Mouse (Mus musculus): ENCODE measurements at regions not wholly inside any gene's neighbourhood (a gene's known extent, or its start where the extent isn't known, plus 50 kb on each side); places are given as distances from the start of the nearest gene placed in this dataset.

DNA sequence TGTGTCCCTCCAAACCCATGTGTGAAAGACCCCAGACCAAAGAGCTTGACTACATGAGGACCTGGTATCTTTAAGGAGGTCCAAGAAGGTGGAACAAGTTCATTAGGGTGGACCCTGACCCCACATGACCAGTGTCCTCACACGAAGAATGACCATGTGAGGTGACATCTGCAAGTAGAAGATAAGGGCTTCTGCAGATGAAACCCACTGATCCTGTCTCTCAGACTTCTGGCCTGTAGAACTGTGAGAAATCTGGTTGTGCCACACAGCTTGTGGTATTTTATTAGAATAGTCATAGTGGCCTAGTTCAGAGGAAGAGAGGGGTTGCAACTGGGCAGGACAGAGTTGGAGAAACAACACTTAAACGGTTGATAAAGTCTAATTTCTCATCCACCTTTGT lies 141.8 kb upstream of the Kit start:
- H3K36me3 ChIP-seq, result no peaks in the 10 kb centered on the region
- H3K4me2 ChIP-seq (replicated peaks), result no peak overlapping the region
- H3K9ac ChIP-seq (replicated peaks), result no peak overlapping the region
- no peak for ATAC-seq (replicated peaks)
- no peak overlapping the region for H3K27ac ChIP-seq (replicated peaks)
- no peaks in the 10 kb centered on the region for H3K9me3 ChIP-seq
- no peaks in the 10 kb centered on the region for H3K4me1 ChIP-seq
- WGBS, result 87% methylated on average over 2 of the region's 2 CpGs
- H3K4me3 ChIP-seq, result no peak overlapping the region
- no peaks in the 10 kb centered on the region for H3K27me3 ChIP-seq

DNA sequence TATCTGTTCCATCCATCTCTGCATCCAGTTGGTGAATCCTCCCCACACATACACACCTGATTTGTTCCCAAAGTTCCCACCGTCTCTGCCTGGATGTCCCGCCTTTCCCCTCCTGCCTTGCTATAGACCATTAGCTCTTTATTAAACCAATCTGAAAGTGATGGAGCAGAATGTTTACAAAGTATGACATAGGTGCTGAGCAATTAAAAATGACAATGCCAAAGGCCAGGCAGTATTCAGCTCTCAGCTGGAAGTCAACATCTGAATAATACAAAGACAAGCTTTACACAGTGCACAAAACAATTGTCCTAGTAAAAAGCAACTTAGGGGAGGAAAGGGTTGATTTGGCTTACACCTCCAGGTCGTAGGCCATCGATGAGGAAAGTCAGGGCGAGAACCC lies 136.8 kb upstream of the Kit start:
- 68% methylated on average over 5 of the region's 5 CpGs for WGBS
- no peaks in the 10 kb centered on the region for H3K9me3 ChIP-seq
- ATAC-seq (replicated peaks), result no peak

DNA sequence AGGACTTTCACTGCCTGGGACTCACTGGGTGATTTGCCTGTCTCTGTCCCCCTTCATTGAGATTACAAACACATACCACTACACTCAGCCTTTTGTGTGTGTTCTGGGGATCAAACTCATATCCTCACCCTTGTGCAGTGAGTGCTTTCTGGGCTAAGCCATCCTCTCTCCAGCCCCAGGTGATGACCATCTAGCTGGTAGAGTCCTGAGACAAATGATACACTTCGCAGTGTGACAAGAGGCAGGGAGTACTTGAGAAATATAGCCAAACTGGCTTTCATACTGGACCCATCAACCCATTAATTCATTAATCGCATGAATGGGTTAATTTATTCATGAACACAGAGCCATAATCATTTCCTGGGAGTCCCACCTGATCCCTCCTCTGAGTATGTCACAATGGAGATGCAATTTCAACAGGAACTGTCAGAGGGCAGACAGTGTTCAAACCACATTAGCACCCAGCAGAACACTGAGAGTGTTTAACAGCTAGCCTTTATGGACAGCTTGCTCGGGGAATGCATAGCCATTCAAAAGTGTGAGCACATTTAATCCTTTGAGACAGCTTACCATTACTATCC lies 130.6 kb upstream of the Kit start:
- Histone ChIP-seq H3K4me1 (no peaks in the 10 kb centered on the region), H3K9me3 (no peaks in the 10 kb centered on the region), H3K4me3 (no peak overlapping the region), H3K9ac (replicated peaks) (no peak overlapping the region), H3K36me3 (no peaks in the 10 kb centered on the region), H3K4me2 (replicated peaks) (no peak overlapping the region), H3K27me3 (no peaks in the 10 kb centered on the region), H3K27ac (replicated peaks) (no peak overlapping the region)
- WGBS, result 81% methylated on average over 3 of the region's 3 CpGs
- ATAC-seq (replicated peaks), result no peak

More for the DNA sequence above, 136.8 kb upstream of the Kit start:
- Histone ChIP-seq H3K4me2 (replicated peaks) (no peak overlapping the region), H3K4me1 (no peaks in the 10 kb centered on the region), H3K36me3 (no peaks in the 10 kb centered on the region), H3K9ac (replicated peaks) (no peak overlapping the region), H3K4me3 (no peak overlapping the region), H3K27me3 (no peaks in the 10 kb centered on the region), H3K27ac (replicated peaks) (no peak overlapping the region)

DNA sequence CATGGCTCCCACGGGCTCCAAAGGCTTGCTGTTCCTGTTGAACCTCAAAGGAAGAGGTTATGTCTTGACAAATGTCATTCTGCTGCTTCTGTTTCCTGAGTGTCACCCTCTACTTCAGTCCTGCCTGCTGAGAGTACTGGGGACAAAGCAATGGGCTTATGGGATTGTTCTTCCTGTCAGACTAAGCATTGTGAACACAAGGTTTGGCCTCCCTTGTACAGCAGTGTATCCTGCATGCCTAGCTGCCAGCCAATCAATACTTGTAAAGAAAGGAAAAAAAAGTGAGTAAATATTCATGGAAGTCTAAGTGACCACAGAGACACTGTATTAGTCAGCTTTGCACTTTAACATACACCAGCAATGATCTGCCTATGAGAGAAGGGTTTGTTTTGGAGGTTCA lies 128.3 kb upstream of the Kit start:
- Histone ChIP-seq H3K9ac (replicated peaks) (no peak overlapping the region), H3K4me2 (replicated peaks) (no peak overlapping the region), H3K27ac (replicated peaks) (no peak overlapping the region), H3K27me3 (no peaks in the 10 kb centered on the region), H3K4me3 (no peak overlapping the region), H3K9me3 (no peaks in the 10 kb centered on the region), H3K36me3 (no peaks in the 10 kb centered on the region), H3K4me1 (peaks cover 13% of the 10 kb centered on the region)
- no peak for ATAC-seq (replicated peaks)
- 63% methylated on average over 1 of the region's 1 CpGs for WGBS

DNA sequence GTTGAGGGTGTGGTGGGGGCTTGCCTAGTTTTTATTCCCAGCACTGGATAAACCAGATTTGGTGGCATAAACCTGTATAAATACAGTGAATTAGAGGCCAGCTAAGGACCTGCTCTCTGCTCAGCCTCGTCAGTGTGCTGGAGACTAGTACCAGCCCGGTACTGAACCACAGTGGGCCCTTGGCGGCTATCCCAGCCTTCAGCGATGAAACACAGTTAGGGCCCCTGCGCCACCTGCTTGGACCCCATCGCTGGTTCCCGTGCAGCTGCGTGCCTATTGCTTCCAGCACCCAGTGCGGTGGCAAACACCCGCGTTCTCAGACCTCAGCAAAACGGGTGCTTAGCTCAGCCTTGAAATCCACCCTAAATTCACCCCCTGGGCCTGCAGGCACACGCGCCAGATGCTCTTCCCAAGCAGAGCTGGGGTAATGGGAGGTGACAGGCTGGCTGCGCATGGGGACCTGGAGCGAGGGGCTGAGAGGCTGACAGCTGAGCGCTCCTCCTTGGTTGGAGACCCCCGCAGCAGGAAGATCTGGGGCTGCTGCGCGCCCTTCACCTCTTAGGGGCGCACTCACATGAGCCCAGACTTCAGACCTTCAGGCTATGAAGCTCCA lies 124.7 kb upstream of the Kit start:
- H3K9ac ChIP-seq (replicated peaks), result no peak overlapping the region
- no peaks in the 10 kb centered on the region for H3K36me3 ChIP-seq
- peak; percentile 63 for ATAC-seq (replicated peaks)
- H3K4me1 ChIP-seq, result peaks cover 13% of the 10 kb centered on the region
- no peak overlapping the region for H3K4me2 ChIP-seq (replicated peaks)
- no peak overlapping the region for H3K4me3 ChIP-seq
- H3K27me3 ChIP-seq, result no peaks in the 10 kb centered on the region
- 42% methylated on average over 21 of the region's 21 CpGs for WGBS
- no peaks in the 10 kb centered on the region for H3K9me3 ChIP-seq
- no peak overlapping the region for H3K27ac ChIP-seq (replicated peaks)

DNA sequence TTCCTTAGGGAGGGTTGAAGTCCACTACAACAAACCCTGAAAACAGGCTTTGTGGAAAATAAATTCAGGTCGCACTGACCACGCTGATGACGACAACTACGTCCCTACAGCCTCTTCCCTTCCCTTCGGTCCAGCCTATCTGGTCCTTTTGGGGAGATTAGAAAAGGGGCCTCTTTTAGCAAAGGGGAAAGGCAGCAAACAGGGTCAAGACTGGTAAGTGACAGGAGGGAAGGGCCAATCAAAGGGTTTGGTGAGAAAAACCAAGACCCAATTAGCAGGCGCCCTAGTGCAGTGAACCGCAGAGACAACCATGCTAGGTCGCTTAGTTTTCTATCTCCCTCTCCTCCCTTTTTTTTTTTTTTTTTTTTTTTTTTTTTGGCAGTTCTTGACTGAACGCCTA lies 124.2 kb upstream of the Kit start:
- no peaks in the 10 kb centered on the region for H3K9me3 ChIP-seq
- peaks cover 13% of the 10 kb centered on the region for H3K4me1 ChIP-seq
- H3K4me3 ChIP-seq, result no peak overlapping the region
- no peaks in the 10 kb centered on the region for H3K27me3 ChIP-seq
- no peaks in the 10 kb centered on the region for H3K36me3 ChIP-seq
- H3K27ac ChIP-seq (replicated peaks), result no peak overlapping the region
- no peak for ATAC-seq (replicated peaks)
- no peak overlapping the region for H3K9ac ChIP-seq (replicated peaks)
- WGBS, result 46% methylated on average over 9 of the region's 9 CpGs
- no peak overlapping the region for H3K4me2 ChIP-seq (replicated peaks)

DNA sequence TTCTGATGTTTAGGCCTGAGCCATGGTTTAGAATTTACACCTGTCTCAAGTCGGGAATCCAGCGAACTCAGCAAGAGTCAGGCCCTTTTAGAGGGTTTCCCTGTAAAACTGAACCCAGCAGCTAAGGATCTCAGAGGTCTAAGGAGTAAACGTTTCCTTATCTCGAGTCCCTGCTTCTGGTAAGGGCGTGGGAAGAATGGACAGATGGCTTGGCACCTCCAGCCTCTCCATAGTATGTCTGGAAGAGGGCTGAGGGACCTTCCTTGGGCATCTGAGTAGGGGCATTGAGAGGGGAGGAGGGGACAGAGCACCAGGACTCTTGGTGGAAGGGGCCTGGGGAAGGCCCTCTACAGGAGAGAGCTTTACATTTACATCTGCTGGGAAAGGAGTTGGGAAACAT lies 123.6 kb upstream of the Kit start:
- H3K27me3 ChIP-seq, result no peaks in the 10 kb centered on the region
- peaks cover 13% of the 10 kb centered on the region for H3K4me1 ChIP-seq
- H3K9ac ChIP-seq (replicated peaks), result no peak overlapping the region
- H3K27ac ChIP-seq (replicated peaks), result no peak overlapping the region
- 66% methylated on average over 5 of the region's 5 CpGs for WGBS
- H3K4me3 ChIP-seq, result no peak overlapping the region
- H3K36me3 ChIP-seq, result no peaks in the 10 kb centered on the region
- no peak for ATAC-seq (replicated peaks)
- no peaks in the 10 kb centered on the region for H3K9me3 ChIP-seq
- no peak overlapping the region for H3K4me2 ChIP-seq (replicated peaks)

DNA sequence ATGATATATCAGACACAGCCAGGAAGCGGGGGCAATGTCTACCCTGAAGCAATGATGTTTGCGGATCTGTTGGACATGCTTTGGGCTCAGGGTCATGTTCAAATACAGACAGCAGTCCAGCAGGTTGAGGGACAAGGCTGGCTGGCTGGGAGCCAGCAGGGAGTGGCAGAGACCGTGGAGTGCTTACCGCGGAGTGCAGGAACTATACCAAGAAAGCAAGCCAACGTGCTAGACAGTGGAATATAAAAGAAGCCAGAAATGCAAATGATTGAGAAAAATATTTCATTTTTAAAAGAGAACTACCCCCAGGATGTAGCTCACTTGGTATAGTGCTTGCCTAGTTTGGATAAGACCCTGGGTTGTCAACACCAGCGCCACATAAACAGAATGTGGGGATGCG lies 123.0 kb upstream of the Kit start:
- ATAC-seq (replicated peaks), result peak; percentile 60
- H3K27ac ChIP-seq (replicated peaks), result no peak overlapping the region
- 59% methylated on average over 8 of the region's 8 CpGs for WGBS
- peaks cover 13% of the 10 kb centered on the region for H3K4me1 ChIP-seq
- H3K4me3 ChIP-seq, result no peak overlapping the region
- H3K27me3 ChIP-seq, result no peaks in the 10 kb centered on the region
- no peaks in the 10 kb centered on the region for H3K9me3 ChIP-seq
- H3K4me2 ChIP-seq (replicated peaks), result no peak overlapping the region
- no peaks in the 10 kb centered on the region for H3K36me3 ChIP-seq
- H3K9ac ChIP-seq (replicated peaks), result no peak overlapping the region

DNA sequence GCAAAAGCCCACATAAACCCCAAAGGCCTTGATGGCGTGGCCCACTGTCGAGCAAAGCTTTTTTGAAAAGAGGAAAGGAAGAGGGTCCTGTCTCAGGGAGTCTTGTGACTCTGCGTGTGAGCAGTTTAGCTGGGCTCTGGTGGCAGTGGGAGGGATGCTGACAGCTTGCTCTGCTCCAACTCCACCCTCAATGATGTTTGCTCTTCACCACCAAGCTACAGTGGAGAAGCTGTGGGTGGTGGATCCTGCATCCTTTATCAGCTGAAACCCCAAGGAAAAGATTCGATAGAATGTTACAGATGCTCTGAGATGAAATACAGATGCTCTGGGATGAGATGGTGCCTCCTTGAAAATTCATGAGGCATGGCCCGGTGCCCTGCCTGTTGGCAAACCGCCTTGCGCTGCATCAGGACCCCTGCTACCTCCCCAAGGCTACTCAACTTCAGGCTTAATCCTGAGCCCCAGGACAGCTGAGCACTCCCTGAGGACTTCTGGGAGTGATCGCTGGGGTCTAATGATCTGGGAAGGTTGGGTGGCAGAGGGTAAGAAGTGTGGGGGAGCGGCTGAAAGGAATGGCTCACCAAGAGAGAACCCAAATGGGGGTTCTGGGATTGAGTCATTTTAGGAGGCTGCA lies 120.8 kb upstream of the Kit start:
- H3K4me3 ChIP-seq, result no peak overlapping the region
- H3K36me3 ChIP-seq, result no peaks in the 10 kb centered on the region
- no peaks in the 10 kb centered on the region for H3K9me3 ChIP-seq
- ATAC-seq (replicated peaks), result no peak
- H3K9ac ChIP-seq (replicated peaks), result no peak overlapping the region
- WGBS, result 77% methylated on average over 9 of the region's 9 CpGs
- H3K4me2 ChIP-seq (replicated peaks), result no peak overlapping the region
- no peak overlapping the region for H3K27ac ChIP-seq (replicated peaks)
- H3K4me1 ChIP-seq, result peaks cover 13% of the 10 kb centered on the region
- no peaks in the 10 kb centered on the region for H3K27me3 ChIP-seq

DNA sequence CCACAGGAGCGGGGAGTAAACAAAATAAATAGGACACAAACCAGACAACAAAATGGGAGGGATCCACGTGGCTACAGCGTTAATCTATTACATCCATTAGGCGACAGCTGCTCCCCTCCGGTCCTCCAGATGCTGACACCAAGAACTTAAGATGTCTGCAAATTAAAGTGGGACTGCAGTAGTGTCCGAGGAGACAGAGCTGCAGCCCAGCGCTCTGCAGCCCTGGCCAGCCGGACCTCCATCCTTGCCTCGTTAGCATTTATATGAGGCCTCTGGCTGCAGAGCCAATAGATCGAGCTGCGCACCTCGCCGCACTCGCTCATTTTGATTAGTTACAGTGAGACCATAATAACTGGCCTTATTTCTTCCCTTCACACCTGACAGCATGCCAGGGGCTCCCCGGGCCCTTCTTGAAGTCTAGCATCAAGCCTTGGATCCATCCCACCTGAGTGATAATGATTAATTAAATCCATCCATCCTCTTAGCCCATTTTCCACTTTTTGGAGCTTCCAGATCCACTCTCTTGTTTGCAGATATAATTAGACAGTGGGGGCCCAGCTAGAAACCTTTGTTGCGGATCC lies 119.7 kb upstream of the Kit start:
- H3K27ac ChIP-seq (replicated peaks), result no peak overlapping the region
- no peaks in the 10 kb centered on the region for H3K36me3 ChIP-seq
- no peak overlapping the region for H3K4me3 ChIP-seq
- no peak overlapping the region for H3K9ac ChIP-seq (replicated peaks)
- no peak for ATAC-seq (replicated peaks)
- no peaks in the 10 kb centered on the region for H3K9me3 ChIP-seq
- 51% methylated on average over 16 of the region's 16 CpGs for WGBS
- H3K27me3 ChIP-seq, result no peaks in the 10 kb centered on the region
- H3K4me2 ChIP-seq (replicated peaks), result no peak overlapping the region
- peaks cover 11% of the 10 kb centered on the region for H3K4me1 ChIP-seq

DNA sequence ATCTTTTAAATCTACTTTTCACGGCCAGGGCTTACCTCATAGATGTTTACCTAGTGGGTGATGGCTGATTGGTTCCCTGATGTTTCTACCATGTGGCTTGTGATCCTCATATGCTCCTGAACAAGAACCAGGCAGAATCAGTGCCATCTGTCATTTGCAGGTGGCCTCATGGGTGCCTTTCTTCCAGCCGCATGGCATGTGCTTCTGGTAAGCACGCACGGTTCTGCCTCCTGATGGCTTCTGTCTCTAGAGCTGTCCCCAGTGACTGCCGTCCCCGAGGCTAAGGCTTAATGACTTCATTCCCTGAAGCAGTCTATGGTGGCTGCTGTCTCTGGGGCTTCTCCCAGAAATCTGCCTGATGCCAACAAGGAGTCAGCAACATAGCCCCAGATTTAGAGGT lies 117.3 kb upstream of the Kit start:
- H3K9ac ChIP-seq (replicated peaks), result no peak overlapping the region
- no peak for ATAC-seq (replicated peaks)
- no peaks in the 10 kb centered on the region for H3K4me1 ChIP-seq
- H3K9me3 ChIP-seq, result no peaks in the 10 kb centered on the region
- no peak overlapping the region for H3K4me3 ChIP-seq
- H3K27me3 ChIP-seq, result no peaks in the 10 kb centered on the region
- H3K36me3 ChIP-seq, result no peaks in the 10 kb centered on the region
- 62% methylated on average over 6 of the region's 6 CpGs for WGBS
- no peak overlapping the region for H3K27ac ChIP-seq (replicated peaks)
- no peak overlapping the region for H3K4me2 ChIP-seq (replicated peaks)

DNA sequence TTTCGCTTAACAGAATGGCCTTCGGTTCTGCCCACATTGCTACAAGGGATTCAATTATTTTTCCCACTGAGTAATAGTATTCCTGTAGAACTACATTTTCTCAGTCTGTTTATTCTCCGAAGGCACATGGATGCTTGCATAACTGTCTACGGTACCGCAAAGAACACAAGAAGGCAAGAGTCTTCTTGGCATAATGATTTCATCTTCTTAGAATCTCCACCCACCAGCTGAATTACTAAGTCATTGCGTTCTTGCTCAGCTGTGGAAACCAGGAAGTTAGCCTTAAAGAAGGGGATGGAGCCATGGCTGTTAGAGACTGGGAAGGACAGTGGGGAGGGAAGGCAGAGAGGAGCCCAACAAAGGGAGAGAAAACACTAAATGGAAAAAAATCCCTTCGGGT lies 116.4 kb upstream of the Kit start:
- 91% methylated on average over 7 of the region's 7 CpGs for WGBS
- Histone ChIP-seq H3K4me1 (no peaks in the 10 kb centered on the region), H3K9ac (replicated peaks) (no peak overlapping the region), H3K27ac (replicated peaks) (no peak overlapping the region), H3K9me3 (no peaks in the 10 kb centered on the region), H3K36me3 (no peaks in the 10 kb centered on the region), H3K4me3 (no peak overlapping the region), H3K4me2 (replicated peaks) (no peak overlapping the region), H3K27me3 (no peaks in the 10 kb centered on the region)
- no peak for ATAC-seq (replicated peaks)

Data from forebrain, embryonic 15.5 days (tissue).